Comparison of ENCODE assay signal across 8 mouse cellular contexts in genomic region chr6:83115682-83116372, GRCm38 (mm10). TPM values are rescaled to one million over a fixed set of nuclear protein-coding genes. Genes with fewer than 3 reads are reported as not detected.
DNase-seq lines count a peak whose midpoint lies in the region; ATAC-seq and TF ChIP-seq lines count a peak whose summit lies in the region.

No protein-coding gene starts in this region.

- no peaks in the 10 kb centered on the region for H3K27me3 ChIP-seq in heart, embryonic 16.5 days (ENCODE audit: control insufficient read depth, insufficient read depth, low read length)

- no peaks in the 10 kb centered on the region for H3K9me3 ChIP-seq in heart, embryonic 16.5 days (replicated peaks; ENCODE audit: control insufficient read depth, low read length)

- no peak for TF ChIP-seq POLR2A in bone marrow macrophage, adult 2 months (IDR thresholded peaks at IDR 0.05; ENCODE audit: borderline replicate concordance, low read depth, low read length)

- H3K4me2 ChIP-seq in heart, embryonic 16.5 days (ENCODE audit: low read depth, low read length): peak overlapping the region; percentile 99

- peaks cover 25% of the 10 kb centered on the region; the same call in 1 of the 2 replicates for H3K79me2 ChIP-seq in macrophage (ENCODE audit: inconsistent target)

- ATAC-seq in heart, embryonic 16.5 days (replicated peaks; ENCODE audit: extremely low read depth, insufficient read depth, low FRiP score): peak; percentile 20

- peaks cover 12% of the 10 kb centered on the region for H3K36me3 ChIP-seq in heart, embryonic 16.5 days (ENCODE audit: control insufficient read depth, insufficient read depth)
- H3K36me3 ChIP-seq in macrophage (ENCODE audit: inconsistent target): no peaks in the 10 kb centered on the region

- DNase-seq in layer of hippocampus, postnatal 36 days: peak; percentile 19 to 20
- no peak for DNase-seq in layer of hippocampus, adult 9-10 months (ENCODE audit: low spot score)
- peak; percentile 52 for DNase-seq in thymus, postnatal 14 days
- no peak for DNase-seq in left cerebral cortex, adult 11 months (ENCODE audit: low spot score)
- DNase-seq in natural killer cell, adult 2 months (ENCODE audit: low spot score in 2 of 2): no peak

- WGBS in heart, embryonic 16.5 days: under 1% methylated on average over 32 of the region's 48 CpGs
- WGBS in macrophage (ENCODE audit: missing documents): 2% methylated on average over 39 of the region's 48 CpGs

- H3K9ac ChIP-seq in heart, embryonic 16.5 days (ENCODE audit: low read length): peak overlapping the region; percentile 90

- H3K4me3 ChIP-seq in bone marrow macrophage, adult 2 months (ENCODE audit: insufficient read depth, low read length): peak overlapping the region; percentile 77
- peak overlapping the region; percentile 87 for H3K4me3 ChIP-seq in heart, embryonic 16.5 days (ENCODE audit: low read length)
- H3K4me3 ChIP-seq in macrophage (ENCODE audit: inconsistent target): peak overlapping the region; percentile 64

- TF ChIP-seq CTCF in bone marrow macrophage, adult 2 months (IDR thresholded peaks at IDR 0.05; ENCODE audit: low read depth, low read length): no peak

- 0 out of 2 replicates have a peak overlapping the region, but pooled peaks have one; percentile 1 for H3K27ac ChIP-seq in bone marrow macrophage, adult 2 months (ENCODE audit: insufficient read depth, low read depth, low read length)
- H3K27ac ChIP-seq in heart, embryonic 16.5 days (ENCODE audit: low read length): peak overlapping the region; percentile 83
- peak overlapping the region; percentile 15; the same call in 1 of the 2 replicates for H3K27ac ChIP-seq in macrophage

- H3K4me1 ChIP-seq in bone marrow macrophage, adult 2 months (ENCODE audit: control insufficient read depth, insufficient read depth, low read length): peaks cover 16% of the 10 kb centered on the region
- peaks cover 35% of the 10 kb centered on the region for H3K4me1 ChIP-seq in heart, embryonic 16.5 days (ENCODE audit: control insufficient read depth, insufficient read depth, low read length)

RNA-seq across cellular contexts. Expression of gene Mogs, which starts 0.5 kb away (rescaled TPM):
- 10 to 100 TPM; 28.0 to 28.9 TPM for total RNA-seq in layer of hippocampus, postnatal 36 days (2021)
- polyA plus RNA-seq in bone marrow macrophage, adult 2 months (2012; ENCODE audit: insufficient read depth, insufficient read length, missing spikeins): 16.1 and 17.1 TPM in 2 replicates
- 14.0 and 23.9 TPM in 2 replicates for polyA plus RNA-seq in heart, embryonic 16.5 days (2015; fragmentation: Nextera tagmentation; extraction: Ambion mirVana)
- 10 to 100 TPM in 7 of 26 experiments, 1 to 10 TPM in 19; 2.1 to 18.6 (median 7.8) TPM for total RNA-seq in macrophage (2018; cell fraction: chromatin; rRNA removed)
- total RNA-seq in macrophage (2018; cell fraction: cytosol; rRNA removed): 10 to 100 TPM in 25 of 26 experiments, 1 to 10 TPM in 1; 9.4 to 24.6 (median 18.0) TPM
- 10 to 100 TPM in 25 of 26 experiments, 1 to 10 TPM in 1; 8.4 to 60.3 (median 27.2) TPM for total RNA-seq in macrophage (2018; cell fraction: nucleus; rRNA removed)
- polyA plus RNA-seq in macrophage (2018): 8.4 to 31.8 TPM (median 16.2 TPM) in 3 replicates

RNA-seq across cellular contexts. Expression of gene Wbp1, which starts 5.5 kb away (rescaled TPM):
- total RNA-seq in layer of hippocampus, postnatal 36 days (2021): 10 to 100 TPM; 58.2 to 61.4 TPM
- polyA plus RNA-seq in bone marrow macrophage, adult 2 months (2012; ENCODE audit: insufficient read depth, insufficient read length, missing spikeins): 20.3 and 27.1 TPM in 2 replicates
- polyA plus RNA-seq in heart, embryonic 16.5 days (2015; fragmentation: Nextera tagmentation; extraction: Ambion mirVana): 96.1 and 98.3 TPM in 2 replicates
- total RNA-seq in macrophage (2018; cell fraction: chromatin; rRNA removed): 10 to 100 TPM in 15 of 26 experiments, 1 to 10 TPM in 11; 2.3 to 30.3 (median 11.4) TPM
- total RNA-seq in macrophage (2018; cell fraction: cytosol; rRNA removed): 10 to 100 TPM; 12.7 to 23.7 (median 17.4) TPM
- total RNA-seq in macrophage (2018; cell fraction: nucleus; rRNA removed): 10 to 100 TPM in 15 of 26 experiments, 1 to 10 TPM in 11; 4.4 to 31.2 (median 12.1) TPM
- 13.1 to 20.6 TPM (median 14.1 TPM) in 3 replicates for polyA plus RNA-seq in macrophage (2018)

RNA-seq across cellular contexts. Expression of gene Mrpl53, which starts 7.0 kb away (rescaled TPM):
- total RNA-seq in layer of hippocampus, postnatal 36 days (2021): 10 to 100 TPM; 64.4 to 69.9 TPM
- polyA plus RNA-seq in bone marrow macrophage, adult 2 months (2012; ENCODE audit: insufficient read depth, insufficient read length, missing spikeins): 26.5 and 26.9 TPM in 2 replicates
- 165 and 169 TPM in 2 replicates for polyA plus RNA-seq in heart, embryonic 16.5 days (2015; fragmentation: Nextera tagmentation; extraction: Ambion mirVana)
- total RNA-seq in macrophage (2018; cell fraction: chromatin; rRNA removed): 10 to 100 TPM in 18 of 26 experiments, 1 to 10 TPM in 8; 3.6 to 34.6 (median 13.3) TPM
- 10 to 100 TPM; 21.9 to 56.4 (median 37.4) TPM for total RNA-seq in macrophage (2018; cell fraction: cytosol; rRNA removed)
- 10 to 100 TPM; 10.7 to 43.9 (median 24.6) TPM for total RNA-seq in macrophage (2018; cell fraction: nucleus; rRNA removed)
- polyA plus RNA-seq in macrophage (2018): 18.3 to 47.9 TPM (median 27.0 TPM) in 3 replicates

RNA-seq across cellular contexts. Expression of gene Ino80b, which starts 9.4 kb away (rescaled TPM):
- total RNA-seq in layer of hippocampus, postnatal 36 days (2021): 10 to 100 TPM; 21.2 to 23.5 TPM
- polyA plus RNA-seq in bone marrow macrophage, adult 2 months (2012; ENCODE audit: insufficient read depth, insufficient read length, missing spikeins): 25.1 and 26.8 TPM in 2 replicates
- 7.4 and 8.1 TPM in 2 replicates for polyA plus RNA-seq in heart, embryonic 16.5 days (2015; fragmentation: Nextera tagmentation; extraction: Ambion mirVana)
- total RNA-seq in macrophage (2018; cell fraction: chromatin; rRNA removed): 10 to 100 TPM in 12 of 26 experiments, 1 to 10 TPM in 14; 1.8 to 27.1 (median 8.7) TPM
- 10 to 100 TPM; 13.0 to 31.0 (median 21.7) TPM for total RNA-seq in macrophage (2018; cell fraction: cytosol; rRNA removed)
- 10 to 100 TPM in 9 of 26 experiments, 1 to 10 TPM in 17; 3.9 to 20.8 (median 8.2) TPM for total RNA-seq in macrophage (2018; cell fraction: nucleus; rRNA removed)
- 16.6 to 24.5 TPM (median 22.9 TPM) in 3 replicates for polyA plus RNA-seq in macrophage (2018)

RNA-seq across cellular contexts. Expression of gene Gm42688, which starts 14.4 kb away (rescaled TPM):
- total RNA-seq in layer of hippocampus, postnatal 36 days (2021): 1 to 10 TPM; 5.8 to 7.0 TPM
- polyA plus RNA-seq in bone marrow macrophage, adult 2 months (2012; ENCODE audit: insufficient read depth, insufficient read length, missing spikeins): 5.5 and 6.1 TPM in 2 replicates
- 1.9 and 2.2 TPM in 2 replicates for polyA plus RNA-seq in heart, embryonic 16.5 days (2015; fragmentation: Nextera tagmentation; extraction: Ambion mirVana)
- total RNA-seq in macrophage (2018; cell fraction: chromatin; rRNA removed): 10 to 100 TPM in 17 of 26 experiments, 1 to 10 TPM in 9; 2.5 to 32.4 (median 16.5) TPM
- 1 to 10 TPM in 16 of 26 experiments, under 1 TPM in 10; 0.19 to 2.7 (median 1.4) TPM for total RNA-seq in macrophage (2018; cell fraction: cytosol; rRNA removed)
- 10 to 100 TPM in 15 of 26 experiments, 1 to 10 TPM in 10, under 1 TPM in 1; 0.74 to 23.4 (median 10.5) TPM for total RNA-seq in macrophage (2018; cell fraction: nucleus; rRNA removed)
- polyA plus RNA-seq in macrophage (2018): 1.6 to 3.7 TPM (median 2.8 TPM) in 3 replicates

Comparison
In these comparisons a context has a peak if more than half of its experiments do, and no peak if none do; other contexts are left out.
1. DNase-seq: peak in layer of hippocampus, postnatal 36 days (2 of 2) and thymus, postnatal 14 days (single experiment); none in layer of hippocampus, adult 9-10 months (single experiment), left cerebral cortex, adult 11 months (single experiment) and natural killer cell, adult 2 months (0 of 2).
2. H3K27ac ChIP-seq: peak in every context shown above with its lines; median percentile 83 in heart, embryonic 16.5 days; 15 in macrophage; 1 in bone marrow macrophage, adult 2 months.
3. Peak in every context shown above with its lines, with median percentiles within 50 percentile points of each other: H3K4me3 ChIP-seq.